Mouse (Mus musculus): ENCODE data around the gene Grin1.

Gene Grin1

DNA sequence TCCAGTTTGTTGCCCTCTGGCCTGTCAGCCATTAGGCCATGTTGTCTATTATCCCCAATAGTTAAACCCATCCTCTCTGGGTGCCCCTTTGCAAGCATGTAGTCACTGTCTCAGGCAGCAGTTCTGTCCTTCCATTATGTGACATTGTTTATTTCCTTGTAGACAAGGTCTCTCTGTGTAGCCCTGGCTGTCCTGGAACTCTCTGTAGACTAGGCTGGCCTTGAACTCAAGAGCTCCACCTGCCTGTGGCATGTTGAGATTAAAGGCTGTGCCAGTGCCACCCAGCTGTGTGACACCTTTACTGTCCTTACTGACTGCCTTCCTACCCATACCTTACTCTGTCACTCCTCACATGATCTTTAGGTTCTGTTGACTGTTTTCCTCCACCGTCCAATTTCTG is 66.7 kb downstream of the Grin1 start:
- DNase-seq: no peak

DNA sequence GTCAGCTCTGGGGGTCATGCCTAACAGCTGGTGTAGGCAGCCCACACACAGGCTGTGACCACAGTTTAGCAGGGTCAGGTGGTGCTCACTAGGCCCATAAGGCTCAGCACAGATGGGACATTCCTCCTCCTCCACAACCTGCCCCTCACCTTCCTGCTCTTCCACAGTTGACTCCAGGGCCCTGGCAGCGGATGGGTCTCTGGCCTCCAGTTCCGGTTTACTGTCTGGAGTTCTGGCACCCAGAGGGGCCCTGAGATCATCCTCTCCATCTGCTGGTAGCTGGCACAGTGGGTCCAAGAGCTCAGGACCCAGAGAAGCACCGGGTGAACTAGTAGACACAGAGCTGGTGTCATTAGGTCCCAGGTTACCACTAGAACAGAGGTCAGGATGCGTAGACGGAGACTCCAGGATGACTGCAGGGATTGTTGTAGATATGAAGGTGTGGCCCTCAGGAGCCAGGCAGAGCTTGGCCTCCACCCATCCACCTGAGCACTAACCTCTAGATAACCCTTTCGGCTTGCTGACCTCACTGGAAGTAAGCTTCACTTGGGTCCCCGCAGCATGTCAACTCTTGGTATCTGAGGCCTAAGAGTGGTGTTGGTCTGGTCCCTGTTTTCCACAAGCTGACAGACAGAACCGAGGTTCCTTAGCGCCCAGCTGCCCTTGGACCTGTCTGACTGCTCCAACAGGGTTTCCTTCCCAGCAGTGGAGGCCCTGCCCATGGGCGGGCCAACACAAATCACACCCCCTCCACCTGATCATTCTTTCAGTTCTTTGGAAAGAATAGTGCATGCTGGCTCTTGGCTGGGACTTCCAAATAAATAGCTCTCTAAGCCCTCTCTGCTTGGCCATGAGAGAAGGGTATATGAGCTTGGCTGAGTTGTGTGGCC is 72.6 kb downstream of the Grin1 start, which contains the start of gene AL732309.1:
AL732309.1 (minus strand) TSS at position 681 of the 890 bp plus-strand sequence.
- DNase-seq: no peak

DNA sequence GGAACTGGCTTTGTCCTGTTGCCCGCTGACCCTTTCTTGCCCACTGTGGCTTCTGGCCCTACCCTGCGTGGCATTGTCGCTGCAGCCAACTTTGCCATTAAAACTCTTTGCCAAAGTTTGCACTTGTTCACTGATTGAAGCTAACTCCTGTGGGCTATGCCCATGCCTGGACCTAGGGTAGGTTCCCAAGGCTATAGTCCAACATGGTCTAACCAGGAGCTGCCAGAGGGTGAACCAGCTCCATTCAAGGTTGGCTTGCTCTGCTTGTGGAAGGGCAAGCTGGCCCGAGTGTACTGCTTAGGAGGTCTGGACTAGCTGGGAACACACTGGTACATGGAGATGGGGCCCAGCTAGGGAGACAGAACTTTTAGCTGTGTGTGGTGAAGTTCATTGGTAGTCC is 74.8 kb downstream of the Grin1 start:
- no peak for DNase-seq

DNA sequence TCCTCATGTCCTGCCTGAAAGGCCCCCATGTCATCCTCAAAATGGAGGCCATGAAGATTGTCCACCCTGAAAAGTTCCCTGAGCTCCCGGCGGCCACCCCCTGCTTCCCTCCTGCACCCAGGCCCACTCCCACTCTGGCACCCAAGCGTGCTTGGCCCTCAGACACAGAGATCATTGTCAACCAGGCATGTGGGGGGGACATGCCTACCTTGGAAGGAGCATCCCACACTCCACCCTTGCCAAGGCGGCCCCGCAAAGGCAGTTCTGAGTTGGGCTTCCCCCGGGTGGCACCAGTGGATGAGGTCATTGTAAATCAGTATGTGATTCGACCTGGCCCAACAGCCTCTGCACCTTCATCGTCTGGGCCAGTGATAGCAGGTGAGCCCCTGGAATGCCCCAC is 75.6 kb downstream of the Grin1 start:
- DNase-seq: no peak

DNA sequence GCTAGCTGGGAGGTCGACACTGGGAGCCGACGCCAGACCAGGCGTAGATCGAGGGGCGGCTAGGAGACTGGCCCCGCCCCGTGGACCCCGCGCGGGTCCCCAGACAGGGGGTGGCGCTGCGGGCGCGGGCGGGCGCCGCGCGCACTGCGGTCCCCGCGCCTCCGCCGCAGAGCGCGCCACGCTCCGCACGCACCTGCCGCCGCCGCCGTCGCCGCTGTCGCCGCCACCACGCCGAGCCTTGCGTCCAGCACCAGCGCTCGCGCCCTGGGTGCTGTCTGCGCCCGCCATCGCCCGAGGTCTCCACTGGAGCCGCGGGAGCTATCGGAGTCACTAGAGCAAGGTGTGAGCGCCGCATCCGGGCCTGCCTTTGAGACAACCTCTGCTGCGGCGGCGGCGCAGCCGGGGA is 76.9 kb downstream of the Grin1 start, which contains the start of the genes Rnf208 and Cysrt1:
Rnf208 (plus strand) TSS at position 155 of the 406 bp plus-strand sequence.
Cysrt1 (minus strand) TSS at position 352 of the 406 bp plus-strand sequence.
- DNase-seq: no peak

DNA sequence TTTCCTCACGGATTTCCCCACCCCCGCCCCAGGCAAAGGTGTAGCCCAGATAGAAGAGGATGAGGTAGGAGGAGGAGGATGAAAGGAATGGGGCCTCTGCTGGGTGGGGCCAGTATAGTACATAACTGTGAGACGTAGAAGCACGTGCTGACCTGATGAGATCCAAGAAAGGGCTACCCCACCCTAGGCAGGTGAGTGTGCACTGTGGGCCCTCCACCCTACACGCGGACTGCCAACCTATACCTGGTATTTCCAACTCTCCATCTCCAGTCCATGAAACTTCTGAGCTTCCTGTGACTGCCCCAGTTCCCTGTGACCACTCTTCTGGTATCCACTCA is 77.6 kb downstream of the Grin1 start:
- no peak for DNase-seq

Data from heart, adult 11 months (tissue).